Mouse (Mus musculus): ENCODE measurements around the gene Lrfn2.

- TF ChIP-seq CTCF (IDR thresholded peaks at IDR 0.05; ENCODE audit: borderline replicate concordance, extremely low read depth, insufficient read depth, insufficient read length) (no peak), POLR2A (IDR thresholded peaks at IDR 0.05; ENCODE audit: borderline replicate concordance, extremely low read depth, insufficient read depth, insufficient read length, poor library complexity, severe bottlenecking) (no peak)
Measured at GRCm38 (mm10) chr17:48976611-48977022, 44.4 kb downstream of the Lrfn2 start.
